Comparison of ENCODE assay signal across 8 mouse cellular contexts in the genomic region with DNA sequence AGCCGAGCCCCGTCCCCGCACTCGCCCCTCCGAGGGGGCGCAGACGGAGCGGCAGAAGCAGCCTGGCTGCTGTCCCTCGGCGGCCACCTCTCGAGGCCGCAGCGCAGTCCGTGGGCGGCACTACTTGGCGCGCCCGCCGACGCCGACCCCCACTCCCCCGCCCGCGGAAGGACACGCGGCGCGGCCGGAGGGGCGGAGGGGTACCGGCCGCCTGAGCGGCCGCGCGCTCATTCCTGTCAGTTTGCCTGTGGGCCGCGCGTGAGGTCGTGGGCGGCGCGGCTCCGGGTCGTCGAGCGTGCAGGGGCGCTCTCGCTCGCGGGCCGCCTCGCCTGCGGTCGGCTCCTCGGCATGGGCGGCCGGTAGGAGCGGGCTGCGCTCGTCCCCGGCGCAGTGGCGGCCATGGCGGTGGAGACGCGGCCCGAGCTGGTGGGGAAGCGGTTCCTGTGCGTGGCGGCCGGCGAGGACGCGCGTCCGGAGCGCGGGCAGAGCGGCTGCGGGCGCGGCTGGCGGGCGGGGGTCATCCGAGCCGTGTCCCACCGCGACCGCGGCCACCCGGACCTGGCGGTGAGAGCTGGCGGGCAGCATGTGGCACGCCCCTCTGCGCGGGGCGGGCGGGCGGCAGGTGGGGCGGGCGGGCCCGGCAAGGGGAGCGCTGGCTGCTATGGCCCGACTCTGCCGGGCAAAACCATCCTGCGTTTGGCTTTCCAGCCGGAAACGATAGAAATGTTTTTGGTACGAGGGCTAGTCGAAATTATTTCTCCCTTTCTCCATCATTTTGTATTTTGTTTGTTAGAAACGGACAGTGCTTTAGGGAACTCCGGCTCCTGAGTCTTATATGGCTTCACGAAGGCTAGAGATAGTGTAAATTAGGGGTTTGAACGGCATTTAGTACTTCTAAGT. TPM values are rescaled to one million over a fixed set of nuclear protein-coding genes. Genes with fewer than 3 reads are reported as not detected.
DNase-seq lines count a peak whose midpoint lies in the region; ATAC-seq and TF ChIP-seq lines count a peak whose summit lies in the region.

No protein-coding gene starts in this region.

- H3K4me1 ChIP-seq in cerebellum, adult 2 months (ENCODE audit: control insufficient read depth, insufficient read depth, low read length) = peaks cover 9% of the 10 kb centered on the region; the same call in 1 of the 2 replicates
- peaks cover 7 to 9% of the 10 kb centered on the region in 2 experiments for H3K4me1 ChIP-seq in ES-E14 (ENCODE audit: control insufficient read depth in 2 of 2, insufficient read depth in 2 of 2, low read length in 2 of 2, poor library complexity in 1 of 2)
- H3K4me1 ChIP-seq in heart, embryonic 15.5 days (replicated peaks) = peaks cover 49% of the 10 kb centered on the region
- H3K4me1 ChIP-seq in limb, embryonic 11.5 days (ENCODE audit: control insufficient read depth, insufficient read depth, low read length) = 0 out of 2 replicates have a peak, but pooled peaks cover 5% of the 10 kb centered on the region
- H3K4me1 ChIP-seq in midbrain, embryonic 12.5 days = peaks cover 31% of the 10 kb centered on the region

- WGBS in cerebellum, adult 2 months = under 1% methylated on average over 101 of the region's 115 CpGs
- WGBS in heart, embryonic 15.5 days = under 1% methylated on average over 114 of the region's 115 CpGs
- 2% methylated on average over 110 of the region's 115 CpGs for WGBS in limb, embryonic 11.5 days
- under 1% methylated on average over 83 of the region's 115 CpGs for WGBS in midbrain, embryonic 12.5 days

- TF ChIP-seq POLR2A in cerebellum, adult 2 months (IDR thresholded peaks at IDR 0.05; ENCODE audit: borderline replicate concordance, insufficient read depth, low read length) = no peak

- H3K4me3 ChIP-seq in cerebellum, adult 2 months (replicated peaks; ENCODE audit: insufficient read depth, low read depth, low read length) = peak overlapping the region; percentile 47
- peak overlapping the region; percentile 70 to 82 for H3K4me3 ChIP-seq in ES-E14 (ENCODE audit: insufficient read depth in 1 of 2, low read depth in 1 of 2, low read length in 2 of 2, poor library complexity in 1 of 2, severe bottlenecking in 1 of 2)
- peak overlapping the region; percentile 98 for H3K4me3 ChIP-seq in heart, embryonic 15.5 days
- H3K4me3 ChIP-seq in limb, embryonic 11.5 days (ENCODE audit: low read depth, low read length) = peak overlapping the region; percentile 76
- H3K4me3 ChIP-seq in midbrain, embryonic 12.5 days = peak overlapping the region; percentile 91

- in situ Hi-C loops in ES-E14 (cut with MboI; ENCODE audit: low sequenced_read_pairs in 2 of 2, unreplicated experiment in 2 of 2) = no loop called here

- peak; percentile 48 to 63 for DNase-seq in cerebellum, adult 2 months
- DNase-seq in cerebellum, adult 9-10 months = no peak
- DNase-seq in ES-E14 (ENCODE audit: low read depth, low spot score) = no peak
- DNase-seq in embryo, embryonic 11 days = peak; percentile 82
- peak; percentile 63 for DNase-seq in limb, embryonic 11.5 days (ENCODE audit: low spot score)
- peak; percentile 68 for DNase-seq in splenic B cell, adult 2 months (ENCODE audit: low read depth, low spot score)

- peak overlapping the region; percentile 93 for H3K4me2 ChIP-seq in heart, embryonic 15.5 days
- peak overlapping the region; percentile 96 for H3K4me2 ChIP-seq in limb, embryonic 11.5 days (ENCODE audit: low read depth, severe bottlenecking)
- H3K4me2 ChIP-seq in midbrain, embryonic 12.5 days (replicated peaks) = peak overlapping the region; percentile 98

- no peak for TF ChIP-seq CTCF in cerebellum, adult 2 months (IDR thresholded peaks at IDR 0.05; ENCODE audit: borderline replicate concordance, insufficient read depth, low read depth, low read length)

- ATAC-seq in heart, embryonic 15.5 days (replicated peaks; ENCODE audit: insufficient number of reproducible peaks, insufficient read depth, low FRiP score, low read depth) = peak; percentile 71
- ATAC-seq in limb, embryonic 11.5 days (ENCODE audit: insufficient number of reproducible peaks, low FRiP score, low TSS enrichment, low read depth) = peak; percentile 68
- peak; percentile 86 for ATAC-seq in midbrain, embryonic 12.5 days (ENCODE audit: low FRiP score, low read depth)

- no peak overlapping the region for H3K27ac ChIP-seq in cerebellum, adult 2 months (ENCODE audit: insufficient read depth, low read length)
- no peak overlapping the region for H3K27ac ChIP-seq in ES-E14 (ENCODE audit: insufficient read depth, low read depth, low read length, poor library complexity, severe bottlenecking)
- H3K27ac ChIP-seq in heart, embryonic 15.5 days = peak overlapping the region; percentile 92
- H3K27ac ChIP-seq in limb, embryonic 11.5 days (replicated peaks; ENCODE audit: low read depth, low read length) = peak overlapping the region; percentile 39; the same call in 1 of the 2 replicates
- peak overlapping the region; percentile 86 for H3K27ac ChIP-seq in midbrain, embryonic 12.5 days (replicated peaks)

- no peaks in the 10 kb centered on the region for H3K9me3 ChIP-seq in ES-E14 (ENCODE audit: control insufficient read depth, insufficient read depth, low read depth, low read length)
- no peaks in the 10 kb centered on the region for H3K9me3 ChIP-seq in heart, embryonic 15.5 days (replicated peaks)
- H3K9me3 ChIP-seq in limb, embryonic 11.5 days (ENCODE audit: control insufficient read depth, low read length) = no peaks in the 10 kb centered on the region
- H3K9me3 ChIP-seq in midbrain, embryonic 12.5 days = no peaks in the 10 kb centered on the region

- no peaks in the 10 kb centered on the region for H3K27me3 ChIP-seq in cerebellum, adult 2 months (ENCODE audit: control insufficient read depth, insufficient read depth, low read length)
- no peaks in the 10 kb centered on the region for H3K27me3 ChIP-seq in heart, embryonic 15.5 days
- H3K27me3 ChIP-seq in limb, embryonic 11.5 days (ENCODE audit: control insufficient read depth, insufficient read depth, low read length) = no peaks in the 10 kb centered on the region
- H3K27me3 ChIP-seq in midbrain, embryonic 12.5 days = no peaks in the 10 kb centered on the region
- H3K27me3 ChIP-seq in splenic B cell, adult 2 months (ENCODE audit: control insufficient read depth, insufficient read depth, low read length, poor library complexity, severe bottlenecking) = no peaks in the 10 kb centered on the region

- H3K9ac ChIP-seq in ES-E14 (ENCODE audit: insufficient read depth, low read depth, low read length, poor library complexity, severe bottlenecking) = peak overlapping the region; percentile 69
- peak overlapping the region; percentile 92 for H3K9ac ChIP-seq in heart, embryonic 15.5 days
- peak overlapping the region; percentile 74 for H3K9ac ChIP-seq in limb, embryonic 11.5 days (ENCODE audit: low read length)
- H3K9ac ChIP-seq in midbrain, embryonic 12.5 days (replicated peaks) = peak overlapping the region; percentile 87

- peaks cover 2% of the 10 kb centered on the region for H3K36me3 ChIP-seq in ES-E14 (ENCODE audit: control insufficient read depth, insufficient read depth, low read length, poor library complexity, severe bottlenecking)
- no peaks in the 10 kb centered on the region for H3K36me3 ChIP-seq in heart, embryonic 15.5 days
- no peaks in the 10 kb centered on the region for H3K36me3 ChIP-seq in limb, embryonic 11.5 days (ENCODE audit: control insufficient read depth, insufficient read depth, low read length)
- H3K36me3 ChIP-seq in midbrain, embryonic 12.5 days = no peaks in the 10 kb centered on the region
- no peaks in the 10 kb centered on the region for H3K36me3 ChIP-seq in splenic B cell, adult 2 months (ENCODE audit: control insufficient read depth, insufficient read depth, low read length, poor library complexity, severe bottlenecking)

TF ChIP-seq in ES-E14, 5 proteins besides CTCF, POLR2A, EP300 and RAD21:
- TF ChIP-seq HCFC1 (IDR thresholded peaks at IDR 0.05; ENCODE audit: borderline replicate concordance, insufficient read depth, low read length) = no peak
- TF ChIP-seq MAFK (IDR thresholded peaks at IDR 0.05; ENCODE audit: insufficient read depth, low read depth, low read length) = no peak
TF ChIP-seq in ES-E14: peak in this region for 0.

RNA-seq across cellular contexts. Expression of gene Reep3, which starts 30.4 kb away (rescaled TPM):
- 44.0 and 45.2 TPM in 2 replicates for polyA plus RNA-seq in cerebellum, adult 2 months (2012; rRNA removed)
- 18.1 and 18.2 TPM in 2 replicates for total RNA-seq in ES-E14 (2012; rRNA removed)
- 30.6 and 31.5 TPM in 2 replicates for polyA plus RNA-seq in heart, embryonic 15.5 days (2015; fragmentation: Nextera tagmentation; extraction: Ambion mirVana)
- 21.7 and 22.0 TPM in 2 replicates for polyA plus RNA-seq in limb, embryonic 11.5 days (2014; fragmentation: Nextera tagmentation; extraction: Ambion mirVana)
- polyA plus RNA-seq in midbrain, embryonic 12.5 days (2016; fragmentation: Nextera tagmentation; extraction: Ambion mirVana) = 46.0 and 48.4 TPM in 2 replicates

RNA-seq across cellular contexts. Expression of gene Jmjd1c, which starts 31.2 kb away (rescaled TPM):
- polyA plus RNA-seq in cerebellum, adult 2 months (2012; rRNA removed) = 56.3 and 63.8 TPM in 2 replicates
- 93.0 and 124 TPM in 2 replicates for total RNA-seq in ES-E14 (2012; rRNA removed)
- polyA plus RNA-seq in heart, embryonic 15.5 days (2015; fragmentation: Nextera tagmentation; extraction: Ambion mirVana) = 33.3 and 33.5 TPM in 2 replicates
- 41.6 and 43.0 TPM in 2 replicates for polyA plus RNA-seq in limb, embryonic 11.5 days (2014; fragmentation: Nextera tagmentation; extraction: Ambion mirVana)
- 54.2 and 56.5 TPM in 2 replicates for polyA plus RNA-seq in midbrain, embryonic 12.5 days (2016; fragmentation: Nextera tagmentation; extraction: Ambion mirVana)

Comparison
In these comparisons a context has a peak if more than half of its experiments do, and no peak if none do; other contexts are left out.
1. DNase-seq: peak in cerebellum, adult 2 months (2 of 2), embryo, embryonic 11 days (single experiment), limb, embryonic 11.5 days (single experiment) and splenic B cell, adult 2 months (single experiment); none in cerebellum, adult 9-10 months (single experiment) and ES-E14 (single experiment).
2. H3K27ac ChIP-seq: peak in heart, embryonic 15.5 days (single experiment), limb, embryonic 11.5 days (single experiment) and midbrain, embryonic 12.5 days (single experiment); none in cerebellum, adult 2 months (single experiment) and ES-E14 (single experiment).
3. H3K4me3 ChIP-seq: peak in every context shown above with its lines; median percentile 98 in heart, embryonic 15.5 days; 91 in midbrain, embryonic 12.5 days; 76 in ES-E14; 76 in limb, embryonic 11.5 days; 47 in cerebellum, adult 2 months.
4. Peak in every context shown above with its lines, with median percentiles within 50 percentile points of each other: H3K9ac ChIP-seq, ATAC-seq and H3K4me2 ChIP-seq.